Mouse (Mus musculus) ES-E14 (cell line): ENCODE measurements around the gene Mad1l1. TPM values are rescaled to one million over a fixed set of nuclear protein-coding genes. Genes with fewer than 3 reads are reported as not detected.

ENCODE experiments used
- DNase-seq: peaks from one replicate; pipeline ENCODE4 v3.0.0-alpha.2; 2013; ENCODE audit warnings: low read depth, low spot score
- H3K27ac ChIP-seq: 2 replicates; pipeline ENCODE4 v1.5.1; 2012; ENCODE audit warnings: low read depth, mild to moderate bottlenecking, low read length, moderate library complexity, mixed read lengths; ENCODE audit not compliant: poor library complexity, insufficient read depth, severe bottlenecking
- H3K36me3 ChIP-seq: 2 replicates; pipeline ENCODE4 v1.6.1; 2012; ENCODE audit warnings: mild to moderate bottlenecking, low read length, moderate library complexity, mixed read lengths; ENCODE audit not compliant: control insufficient read depth, poor library complexity, insufficient read depth, severe bottlenecking
- H3K4me1 ChIP-seq, 2 experiments: fragments of 150-350 bp in 1 of 2; sonication (generic) in 1 of 2; 2 replicates each; pipeline ENCODE4 v1.6.1; 2012; ENCODE audit warnings: low read length in 2 of 2, mild to moderate bottlenecking in 1 of 2, mixed read lengths in 1 of 2; ENCODE audit not compliant: control insufficient read depth in 2 of 2, insufficient read depth in 2 of 2, poor library complexity in 1 of 2
- H3K4me3 ChIP-seq, 2 experiments: fragments of 150-350 bp in 1 of 2; sonication (generic) in 1 of 2; 2 replicates each; pipeline ENCODE4 v1.5.1; 2012; ENCODE audit warnings: low read length in 2 of 2, low read depth in 1 of 2, mild to moderate bottlenecking in 1 of 2, mixed read lengths in 1 of 2; ENCODE audit not compliant: insufficient read depth in 1 of 2, poor library complexity in 1 of 2, severe bottlenecking in 1 of 2
- H3K9ac ChIP-seq: 2 replicates; pipeline ENCODE4 v1.6.1; 2012; ENCODE audit warnings: low read depth, mild to moderate bottlenecking, low read length, mixed read lengths; ENCODE audit not compliant: poor library complexity, insufficient read depth, severe bottlenecking
- H3K9me3 ChIP-seq: fragments of 150-350 bp; sonication (generic); 2 replicates; pipeline ENCODE4 v1.6.1; 2012; ENCODE audit warnings: low read depth, mild to moderate bottlenecking, low read length; ENCODE audit not compliant: control insufficient read depth, insufficient read depth
- CHD2 ChIP-seq: IDR thresholded peaks from 2 replicates; pipeline ENCODE4 v1.6.1; 2014; ENCODE audit warnings: mild to moderate bottlenecking, low read depth, low read length, inconsistent platforms
- HCFC1 ChIP-seq: IDR thresholded peaks from 2 replicates; pipeline ENCODE4 v1.6.1; 2012; ENCODE audit warnings: low read length, inconsistent platforms, borderline replicate concordance; ENCODE audit not compliant: insufficient read depth
- MAFK ChIP-seq: IDR thresholded peaks from 2 replicates; pipeline ENCODE4 v1.6.1; 2014; ENCODE audit warnings: mild to moderate bottlenecking, low read depth, low read length, inconsistent platforms; ENCODE audit not compliant: insufficient read depth
- ZC3H11A ChIP-seq: IDR thresholded peaks from 2 replicates; pipeline ENCODE4 v1.6.1; 2012; ENCODE audit warnings: low read depth, mild to moderate bottlenecking, inconsistent platforms, low read length, borderline replicate concordance
- ZNF384 ChIP-seq: IDR thresholded peaks from 2 replicates; pipeline ENCODE4 v1.6.1; 2012; ENCODE audit warnings: low read depth, low read length, inconsistent platforms
- in situ Hi-C, 2 experiments: fragments of 600-800 bp; cut with MboI; formaldehyde crosslinking; loops; one replicate each; pipeline ENCODE4 v1.15.1; 2025; ENCODE audit warnings: low sequenced_read_pairs in 2 of 2, inconsistent platforms in 1 of 2; ENCODE audit not compliant: unreplicated experiment in 2 of 2
- total RNA-seq: library from RNA; depleted of rRNA; stranded (reverse); fragments of 300-350 nt; gene quantifications from 2 replicates; pipeline ENCODE4 v1.2.3, GENCODE M21; 2012

Mad1l1 gene
- total RNA-seq, 1 experiment, result 47.2 TPM

DNA sequence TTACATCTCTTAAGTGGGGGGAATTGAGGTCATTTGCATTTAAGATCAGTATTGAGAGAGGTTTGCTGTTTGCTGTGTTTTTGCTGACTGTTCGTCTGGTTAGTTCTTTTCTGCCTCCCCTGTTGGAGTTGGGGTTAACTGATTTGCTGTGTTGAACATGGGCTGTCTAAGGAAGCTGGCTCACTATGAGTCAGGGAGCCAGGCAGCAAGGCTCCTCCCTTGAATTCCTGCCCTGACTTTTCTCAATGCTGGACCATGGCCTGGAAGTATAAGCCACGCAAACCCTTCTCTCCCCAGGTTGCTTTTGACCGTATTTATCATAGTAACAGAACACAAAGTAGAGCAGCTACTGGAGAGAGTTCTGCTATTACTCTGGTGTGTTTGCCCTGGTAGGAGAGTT is 329.8 kb downstream of the Mad1l1 start:
- no peak overlapping the region for H3K4me3 ChIP-seq

DNA sequence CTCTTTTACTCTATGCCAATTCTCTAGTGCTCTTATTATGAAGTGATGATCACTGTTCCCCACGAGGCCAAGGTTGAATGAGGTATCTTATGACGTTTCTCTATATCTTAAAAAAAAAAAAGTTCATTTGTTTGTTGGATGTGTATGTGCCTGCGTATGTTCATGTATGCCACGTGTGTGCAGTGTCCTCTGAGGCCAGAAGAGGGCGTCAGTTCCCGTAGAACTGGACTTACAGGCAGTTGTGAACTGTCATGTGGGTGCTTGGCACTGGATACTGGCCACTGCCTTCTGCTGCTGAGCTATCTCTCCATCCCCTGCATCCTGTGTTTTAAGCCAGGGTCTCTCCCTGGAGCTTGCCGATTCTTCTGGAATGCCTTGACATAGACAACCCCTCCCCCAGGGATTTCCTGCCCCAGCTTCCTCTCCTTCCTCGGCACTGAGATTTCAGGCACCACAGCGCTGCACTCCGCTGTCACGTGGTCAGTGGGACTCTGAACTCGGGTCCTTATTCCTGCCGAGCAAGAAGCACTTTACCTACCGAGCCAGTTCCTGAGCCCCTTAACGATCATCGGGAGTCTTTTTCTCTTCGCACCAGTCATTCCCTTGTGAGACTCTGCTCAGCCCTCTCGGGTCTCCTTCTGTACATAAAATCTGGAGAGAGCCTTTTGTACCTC is 336.1 kb downstream of the Mad1l1 start:
- H3K4me1 ChIP-seq, result peaks cover 0 to 6% of the 10 kb centered on the region in 2 experiments; a peak in 1 of 4 replicates
- H3K4me3 ChIP-seq, result no peak overlapping the region
- no peaks in the 10 kb centered on the region for H3K9me3 ChIP-seq
- no peak for DNase-seq
- TF ChIP-seq MAFK (no peak), CHD2 (no peak), HCFC1 (no peak), ZC3H11A (no peak), ZNF384 (no peak)
- no peak overlapping the region for H3K27ac ChIP-seq
- no peaks in the 10 kb centered on the region for H3K36me3 ChIP-seq
- no peak overlapping the region for H3K9ac ChIP-seq
- in situ Hi-C loops, result no loop called here

More for the DNA sequence above, 329.8 kb downstream of the Mad1l1 start:
- DNase-seq, result no peak
- in situ Hi-C loops, result no loop called here
- Histone ChIP-seq H3K4me1 (peaks cover 0 to 6% of the 10 kb centered on the region in 2 experiments; a peak in 1 of 4 replicates), H3K9ac (no peak overlapping the region), H3K36me3 (no peaks in the 10 kb centered on the region), H3K9me3 (no peaks in the 10 kb centered on the region), H3K27ac (no peak overlapping the region)
- TF ChIP-seq ZNF384 (no peak), HCFC1 (no peak), MAFK (no peak), CHD2 (no peak)

DNA sequence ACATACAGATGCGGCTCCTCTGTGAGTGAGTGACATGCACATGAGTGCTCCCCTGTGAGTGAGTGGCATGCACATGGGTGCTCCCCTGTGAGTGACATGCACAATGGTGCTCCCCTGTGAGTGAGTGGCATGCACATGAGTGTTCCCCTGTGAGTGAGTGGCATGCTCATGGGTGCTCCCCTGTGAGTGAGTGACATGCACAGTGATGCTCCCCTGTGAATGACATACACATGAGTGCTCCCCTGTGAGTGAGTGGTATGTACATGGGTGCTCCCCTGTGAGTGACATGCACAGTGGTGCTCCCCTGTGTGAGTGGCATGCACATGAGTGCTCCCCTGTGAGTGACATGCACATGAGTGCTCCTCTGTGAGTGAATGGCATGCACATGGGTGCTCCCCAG is 339.4 kb downstream of the Mad1l1 start:
- Histone ChIP-seq H3K9ac (no peak overlapping the region), H3K4me1 (peaks cover 0 to 4% of the 10 kb centered on the region in 2 experiments; a peak in 1 of 4 replicates), H3K4me3 (no peak overlapping the region), H3K9me3 (no peaks in the 10 kb centered on the region), H3K36me3 (no peaks in the 10 kb centered on the region), H3K27ac (no peak overlapping the region)
- no peak for DNase-seq
- no peak for TF ChIP-seq ZNF384
- TF ChIP-seq MAFK, result no peak
- TF ChIP-seq CHD2, result no peak
- TF ChIP-seq ZC3H11A, result no peak
- no peak for TF ChIP-seq HCFC1
- in situ Hi-C loops, result no loop called here

GRCm38 (mm10) chr5:139979371-139979770 is 342.0 kb downstream of the Mad1l1 start:
- H3K36me3 ChIP-seq, result no peaks in the 10 kb centered on the region
- H3K4me1 ChIP-seq, result peaks cover 0 to 2% of the 10 kb centered on the region in 2 experiments; a peak in 1 of 4 replicates
- DNase-seq, result no peak
- no peak overlapping the region for H3K9ac ChIP-seq
- no peak overlapping the region for H3K27ac ChIP-seq
- no peak overlapping the region for H3K4me3 ChIP-seq
- no peak for TF ChIP-seq MAFK
- no peak for TF ChIP-seq HCFC1
- TF ChIP-seq ZC3H11A, result no peak
- no peak for TF ChIP-seq ZNF384
- no peak for TF ChIP-seq CHD2
- H3K9me3 ChIP-seq, result no peaks in the 10 kb centered on the region
- in situ Hi-C loops, result no loop called here

- Histone ChIP-seq H3K9ac (no peak overlapping the region), H3K36me3 (no peaks in the 10 kb centered on the region), H3K4me3 (no peak overlapping the region), H3K4me1 (peaks cover 0 to 2% of the 10 kb centered on the region in 2 experiments; a peak in 1 of 4 replicates), H3K27ac (no peak overlapping the region), H3K9me3 (no peaks in the 10 kb centered on the region)
- in situ Hi-C loops, result no loop called here
- no peak for DNase-seq
- TF ChIP-seq ZNF384 (no peak), HCFC1 (no peak), CHD2 (no peak)
Observed at GRCm38 (mm10) chr5:139978525-139979276, 342.7 kb downstream of the Mad1l1 start.
